Mouse (Mus musculus) forebrain, embryonic 11.5 days (tissue): ENCODE data around the gene Arhgap10. TPM values are rescaled to one million over a fixed set of nuclear protein-coding genes. Genes with fewer than 3 reads are reported as not detected.

Source experiments
- ATAC-seq: fragments of 200-750 bp; cut with Nextera tagmentation; replicated peaks from 2 replicates; pipeline ENCODE4 v1.8.0; 2017; ENCODE audit warnings: moderate TSS enrichment; ENCODE audit not compliant: low FRiP score
- DNase-seq: peaks from one replicate; pipeline ENCODE4 v3.0.0-alpha.2; 2017; ENCODE audit warnings: low spot score
- H3K27ac ChIP-seq: fragments of 300-500 bp; sonication (generic); 2 replicates; pipeline ENCODE4 v1.5.1; 2014; ENCODE audit warnings: low read depth, low read length
- H3K27me3 ChIP-seq: fragments of 300-500 bp; sonication (generic); 2 replicates; pipeline ENCODE4 v1.6.1; 2014; ENCODE audit warnings: mild to moderate bottlenecking, low read length, mixed read lengths; ENCODE audit not compliant: control insufficient read depth, insufficient read depth
- H3K36me3 ChIP-seq: fragments of 300-500 bp; sonication (generic); 2 replicates; pipeline ENCODE4 v1.6.1; 2014; ENCODE audit warnings: mild to moderate bottlenecking, low read length, moderate library complexity, mixed read lengths; ENCODE audit not compliant: control insufficient read depth, insufficient read depth
- H3K4me1 ChIP-seq: fragments of 300-500 bp; sonication (generic); replicated peaks from 2 replicates; pipeline ENCODE4 v1.6.1; 2014; ENCODE audit warnings: low read length, mixed read lengths; ENCODE audit not compliant: control insufficient read depth, insufficient read depth
- H3K4me2 ChIP-seq: fragments of 300-500 bp; sonication (generic); 2 replicates; pipeline ENCODE4 v1.6.1; 2014; ENCODE audit warnings: low read depth, mild to moderate bottlenecking, low read length, moderate library complexity, mixed read lengths; ENCODE audit not compliant: severe bottlenecking
- H3K4me3 ChIP-seq: fragments of 300-500 bp; sonication (generic); 2 replicates; pipeline ENCODE4 v1.5.1; 2014; ENCODE audit warnings: low read depth, low read length
- H3K9ac ChIP-seq: fragments of 300-500 bp; sonication (generic); 2 replicates; pipeline ENCODE4 v1.6.1; 2014; ENCODE audit warnings: low read length
- H3K9me3 ChIP-seq: fragments of 300-500 bp; sonication (generic); 2 replicates; pipeline ENCODE4 v1.6.1; 2016; ENCODE audit warnings: low read length, mixed read lengths; ENCODE audit not compliant: control insufficient read depth
- WGBS: fragments of 180-500 bp; shearing (Covaris S2); extraction: QIAGEN DNeasy Blood & Tissue Kit; methylation state at CpG from one replicate; pipeline ENCODE4 v1.1.7; 2014; 5-methylcytosine and 5-hydroxymethylcytosine counted together
- polyA plus RNA-seq: library from polyadenylated mRNA; unstranded; fragments of >200 nt; fragmentation: Nextera tagmentation; extraction: Ambion mirVana; gene quantifications from 2 replicates; pipeline ENCODE4 v1.2.1, GENCODE M21; 2014

Gene Arhgap10
- polyA plus RNA-seq, 1 experiment from 2014 or later = 15.4 TPM

DNA sequence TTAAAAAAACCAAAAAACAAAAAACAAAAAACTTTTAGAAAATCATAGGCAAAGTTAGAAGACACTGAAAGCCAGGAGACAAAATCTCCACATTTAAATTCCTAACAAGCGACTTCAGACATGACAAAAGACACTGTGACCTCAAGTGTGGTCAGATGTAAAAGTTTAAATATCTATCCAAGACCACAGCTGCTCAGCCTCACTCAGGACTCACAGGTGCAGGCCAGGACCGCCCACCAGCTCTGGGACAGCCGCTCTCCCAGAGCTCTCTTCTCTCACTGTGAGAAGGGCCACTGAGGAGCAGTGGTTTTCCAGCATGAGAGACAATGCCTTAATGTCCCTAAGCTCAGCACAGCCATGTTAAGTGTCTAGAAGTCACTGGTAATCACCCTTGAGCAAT is 7.3 kb downstream of the Arhgap10 start:
- H3K4me2 ChIP-seq = no peak overlapping the region
- no peak overlapping the region for H3K27ac ChIP-seq
- no peak for DNase-seq
- no peaks in the 10 kb centered on the region for H3K9me3 ChIP-seq
- peaks cover 7% of the 10 kb centered on the region; the same call in 1 of the 2 replicates for H3K27me3 ChIP-seq
- H3K4me3 ChIP-seq = no peak overlapping the region
- H3K36me3 ChIP-seq = no peaks in the 10 kb centered on the region
- WGBS = 74% methylated on average over 3 of the region's 3 CpGs
- H3K4me1 ChIP-seq = peaks cover 3% of the 10 kb centered on the region; the same call in 1 of the 2 replicates
- ATAC-seq = no peak
- no peak overlapping the region for H3K9ac ChIP-seq

DNA sequence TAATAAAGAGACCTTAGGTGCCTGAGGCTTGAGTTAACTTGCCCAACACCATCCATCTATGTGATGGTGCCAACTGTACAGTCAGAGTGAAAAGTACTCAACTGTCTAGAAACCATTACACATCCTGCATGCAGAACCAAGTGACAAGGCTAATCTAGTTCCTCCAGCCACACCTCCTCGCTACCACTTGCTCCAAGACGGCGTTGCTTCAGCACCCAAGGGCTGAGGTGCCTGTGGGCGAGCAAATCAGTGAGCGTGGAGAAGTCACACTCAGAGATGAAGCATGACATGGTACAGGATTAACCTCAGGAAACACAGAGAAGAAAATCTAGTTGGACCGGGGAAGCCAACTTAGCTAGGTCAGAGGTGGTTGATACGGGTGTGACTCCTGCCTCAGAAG is 8.7 kb downstream of the Arhgap10 start:
- H3K27me3 ChIP-seq = peaks cover 4% of the 10 kb centered on the region; the same call in 1 of the 2 replicates
- H3K36me3 ChIP-seq = no peaks in the 10 kb centered on the region
- H3K9me3 ChIP-seq = no peaks in the 10 kb centered on the region
- 93% methylated on average over 7 of the region's 7 CpGs for WGBS
- H3K4me3 ChIP-seq = no peak overlapping the region
- ATAC-seq (no peak), DNase-seq (no peak)
- H3K9ac ChIP-seq = no peak overlapping the region
- H3K4me2 ChIP-seq = no peak overlapping the region
- H3K27ac ChIP-seq = no peak overlapping the region
- peaks cover 3% of the 10 kb centered on the region; the same call in 1 of the 2 replicates for H3K4me1 ChIP-seq

GRCm38 (mm10) chr8:77507510-77508035 is 10.2 kb downstream of the Arhgap10 start:
- DNase-seq (no peak), ATAC-seq (no peak)
- Histone ChIP-seq H3K36me3 (no peaks in the 10 kb centered on the region), H3K27me3 (no peaks in the 10 kb centered on the region), H3K9ac (no peak overlapping the region), H3K4me1 (peaks cover 3% of the 10 kb centered on the region; the same call in 1 of the 2 replicates), H3K4me2 (no peak overlapping the region), H3K9me3 (no peaks in the 10 kb centered on the region), H3K27ac (no peak overlapping the region), H3K4me3 (no peak overlapping the region)
- 89% methylated on average over 10 of the region's 10 CpGs for WGBS

GRCm38 (mm10) chr8:77506539-77506938 is 11.2 kb downstream of the Arhgap10 start:
- Histone ChIP-seq H3K4me2 (no peak overlapping the region), H3K27me3 (no peaks in the 10 kb centered on the region), H3K4me1 (no peaks in the 10 kb centered on the region), H3K36me3 (no peaks in the 10 kb centered on the region), H3K27ac (no peak overlapping the region), H3K9me3 (no peaks in the 10 kb centered on the region), H3K4me3 (no peak overlapping the region), H3K9ac (no peak overlapping the region)
- DNase-seq (no peak), ATAC-seq (no peak)
- WGBS = 88% methylated on average over 7 of the region's 7 CpGs

DNA sequence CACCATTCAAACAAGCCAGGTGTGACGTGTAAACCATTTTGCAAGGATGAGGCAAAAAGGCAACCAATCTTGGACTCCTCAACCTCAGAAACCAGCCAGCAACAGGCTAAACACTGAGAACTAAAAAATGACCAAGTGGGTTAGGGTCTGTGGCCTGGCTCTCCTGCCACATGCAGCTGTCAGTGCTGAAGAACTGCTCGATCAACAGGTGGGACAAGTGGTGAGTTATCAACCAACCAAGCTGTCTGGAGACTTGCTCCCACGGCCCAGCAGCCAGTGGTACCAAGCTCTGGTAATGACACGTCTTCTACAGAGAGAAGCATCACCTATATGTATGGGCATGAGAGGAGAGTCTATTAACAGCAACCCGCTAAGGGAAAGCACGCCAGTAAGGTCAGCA is 15.2 kb downstream of the Arhgap10 start:
- no peak overlapping the region for H3K9ac ChIP-seq
- no peaks in the 10 kb centered on the region for H3K36me3 ChIP-seq
- no peaks in the 10 kb centered on the region for H3K4me1 ChIP-seq
- H3K27ac ChIP-seq = no peak overlapping the region
- H3K9me3 ChIP-seq = no peaks in the 10 kb centered on the region
- ATAC-seq (no peak), DNase-seq (no peak)
- WGBS = 90% methylated on average over 6 of the region's 6 CpGs
- H3K4me2 ChIP-seq = no peak overlapping the region
- no peaks in the 10 kb centered on the region for H3K27me3 ChIP-seq
- no peak overlapping the region for H3K4me3 ChIP-seq

- no peak overlapping the region for H3K4me2 ChIP-seq
- no peak for DNase-seq
Observed at GRCm38 (mm10) chr8:77501131-77501530, 16.6 kb downstream of the Arhgap10 start.

GRCm38 (mm10) chr8:77500264-77500663 is 17.5 kb downstream of the Arhgap10 start:
- WGBS = 91% methylated on average over 3 of the region's 3 CpGs
- Histone ChIP-seq H3K4me3 (no peak overlapping the region), H3K4me2 (no peak overlapping the region), H3K4me1 (no peaks in the 10 kb centered on the region), H3K27me3 (no peaks in the 10 kb centered on the region), H3K9ac (no peak overlapping the region), H3K27ac (no peak overlapping the region), H3K36me3 (no peaks in the 10 kb centered on the region), H3K9me3 (no peaks in the 10 kb centered on the region)
- ATAC-seq = no peak
- no peak for DNase-seq

More at GRCm38 (mm10) chr8:77501131-77501530, 16.6 kb downstream of the Arhgap10 start:
- ATAC-seq = no peak
- 84% methylated on average over 8 of the region's 8 CpGs for WGBS
- H3K4me3 ChIP-seq = no peak overlapping the region
- no peaks in the 10 kb centered on the region for H3K27me3 ChIP-seq
- no peaks in the 10 kb centered on the region for H3K9me3 ChIP-seq
- H3K36me3 ChIP-seq = no peaks in the 10 kb centered on the region
- H3K27ac ChIP-seq = no peak overlapping the region
- H3K4me1 ChIP-seq = no peaks in the 10 kb centered on the region
- no peak overlapping the region for H3K9ac ChIP-seq

DNA sequence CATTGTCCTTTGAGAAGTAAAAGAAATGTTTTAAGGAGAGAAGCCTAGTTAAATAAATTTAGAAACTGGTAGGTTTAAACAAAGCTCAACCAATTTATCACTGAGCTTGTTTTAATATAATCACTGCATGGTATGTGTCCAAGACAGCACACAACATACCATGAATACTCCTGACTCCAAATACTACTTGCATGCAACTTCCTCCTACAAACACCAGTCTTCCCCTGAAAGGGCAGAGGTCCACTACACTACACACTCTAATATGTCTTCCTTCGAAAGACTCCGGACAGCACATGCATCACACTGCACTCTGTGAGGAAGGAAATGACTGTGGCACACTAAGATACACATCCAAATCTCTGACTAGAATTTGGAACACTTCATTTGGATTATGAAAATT is 20.3 kb downstream of the Arhgap10 start:
- H3K4me2 ChIP-seq = no peak overlapping the region
- no peak for ATAC-seq

DNA sequence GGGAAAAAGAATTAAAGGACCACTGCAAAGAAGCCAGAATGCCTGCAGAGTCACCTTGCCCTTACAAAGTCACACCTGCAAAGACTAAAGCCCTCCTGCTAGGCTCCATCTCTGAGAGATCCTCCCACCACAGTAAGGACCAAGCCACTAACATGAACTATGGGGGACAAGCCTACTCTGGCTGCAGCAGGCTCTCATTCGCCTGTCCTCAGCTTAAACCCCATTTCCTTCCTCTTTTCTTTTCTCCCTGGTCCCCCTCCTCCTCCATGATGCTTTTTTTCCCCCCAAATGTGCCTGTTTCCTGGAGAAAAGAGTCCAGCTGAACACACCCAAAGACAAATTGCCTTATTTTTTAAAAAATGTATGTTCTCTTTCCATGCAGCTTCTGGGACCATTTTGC is 21.5 kb downstream of the Arhgap10 start:
- no peak for ATAC-seq
- Histone ChIP-seq H3K27ac (no peak overlapping the region), H3K36me3 (no peaks in the 10 kb centered on the region), H3K9me3 (no peaks in the 10 kb centered on the region), H3K27me3 (no peaks in the 10 kb centered on the region), H3K4me2 (no peak overlapping the region), H3K4me1 (no peaks in the 10 kb centered on the region), H3K4me3 (no peak overlapping the region), H3K9ac (no peak overlapping the region)
- no peak for DNase-seq
- 71% methylated on average over 1 of the region's 1 CpGs for WGBS

More for the DNA sequence above, 20.3 kb downstream of the Arhgap10 start:
- Histone ChIP-seq H3K27me3 (no peaks in the 10 kb centered on the region), H3K36me3 (no peaks in the 10 kb centered on the region), H3K9ac (no peak overlapping the region), H3K4me3 (no peak overlapping the region), H3K27ac (no peak overlapping the region), H3K9me3 (no peaks in the 10 kb centered on the region), H3K4me1 (no peaks in the 10 kb centered on the region)
- DNase-seq = no peak
- 96% methylated on average over 2 of the region's 2 CpGs for WGBS
